Comparison of ENCODE assay signal across 7 mouse cellular contexts in the genomic region with DNA sequence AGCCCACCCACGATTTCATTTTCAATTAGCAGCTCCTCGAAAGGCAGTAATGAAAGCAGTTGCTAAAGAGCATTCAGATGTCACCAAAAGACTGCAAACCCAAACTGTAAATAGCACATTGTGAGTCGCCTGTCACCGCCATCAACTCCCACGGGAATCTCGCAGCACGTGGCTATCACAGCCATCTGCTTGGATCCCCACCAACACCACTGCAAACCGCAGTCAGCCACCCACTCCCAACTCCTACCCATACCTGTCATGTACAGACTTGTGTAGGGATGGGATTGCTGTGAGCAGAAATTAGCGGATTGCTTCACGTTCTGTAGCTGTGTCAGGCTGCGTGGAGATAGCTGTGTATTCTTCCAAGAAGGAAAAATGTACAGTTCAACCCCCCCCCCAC.
DNase-seq lines count a peak whose midpoint lies in the region; TF ChIP-seq lines count a peak whose summit lies in the region.

No protein-coding gene starts in this region.

- peak; percentile 93 for DNase-seq in brain, adult 2 months (ENCODE audit: low read depth, low spot score)
- peak; percentile 81 for DNase-seq in brain, embryonic 14.5 days (ENCODE audit: low read depth)
- DNase-seq in layer of hippocampus, adult 9-10 months (ENCODE audit: low spot score): peak; percentile 39
- peak; percentile 81 to 85 for DNase-seq in left cerebral cortex, postnatal 36 days (ENCODE audit: low spot score in 2 of 2)
- no peak for DNase-seq in spleen, adult 12 weeks (ENCODE audit: low spot score)
- DNase-seq in urinary bladder, postnatal 25 days (ENCODE audit: low spot score): no peak
- DNase-seq in gastrocnemius, postnatal 25 days: no peak

- TF ChIP-seq CTCF in brain, embryonic 14.5 days (IDR thresholded peaks at IDR 0.05; ENCODE audit: borderline replicate concordance, extremely low read depth, insufficient read depth, insufficient read length): no peak

- no peak for TF ChIP-seq POLR2A in brain, embryonic 14.5 days (IDR thresholded peaks at IDR 0.05; ENCODE audit: borderline replicate concordance, extremely low read depth, insufficient read depth, insufficient read length, poor library complexity, severe bottlenecking)

- intact Hi-C loops in left cerebral cortex, postnatal 36 days (cut with DNase I): no loop called here

Comparison
In these comparisons a context has a peak if more than half of its experiments do, and no peak if none do; other contexts are left out.
1. DNase-seq: peak in brain, adult 2 months (single experiment), brain, embryonic 14.5 days (single experiment), layer of hippocampus, adult 9-10 months (single experiment) and left cerebral cortex, postnatal 36 days (2 of 2); none in spleen, adult 12 weeks (single experiment), urinary bladder, postnatal 25 days (single experiment) and gastrocnemius, postnatal 25 days (single experiment).